Mouse (Mus musculus) heart, adult 11 months (tissue): Measurements from ENCODE around the gene Ckap2l.
A peak's percentile ranks its signal among the peaks of the same experiment; 100 is the strongest.

Experiments used
- DNase-seq: peaks from one replicate; pipeline ENCODE4 v3.0.0; 2022

Gene Ckap2l

GRCm38 (mm10) chr2:129233803-129234477 is 63.1 kb downstream of the Ckap2l start:
- no peak for DNase-seq

- peak; percentile 36 for DNase-seq
Observed at GRCm38 (mm10) chr2:129233218-129233617, 63.8 kb downstream of the Ckap2l start.

- DNase-seq = peak; percentile 89
Observed at GRCm38 (mm10) chr2:129232484-129232883, 64.5 kb downstream of the Ckap2l start.

GRCm38 (mm10) chr2:129232023-129232422 is 65.0 kb downstream of the Ckap2l start:
- DNase-seq = peak; percentile 57

- DNase-seq = peak; percentile 52
Observed at GRCm38 (mm10) chr2:129229316-129229715, 67.7 kb downstream of the Ckap2l start.

- peak; percentile 61 for DNase-seq
Observed at GRCm38 (mm10) chr2:129228571-129228970, 68.4 kb downstream of the Ckap2l start.

- peak; percentile 41 for DNase-seq
Observed at GRCm38 (mm10) chr2:129227709-129228108, 69.3 kb downstream of the Ckap2l start.

- peak; percentile 73 for DNase-seq
Observed at GRCm38 (mm10) chr2:129227011-129227529, 69.9 kb downstream of the Ckap2l start.

GRCm38 (mm10) chr2:129226296-129226851 is 70.6 kb downstream of the Ckap2l start:
- peak; percentile 68 for DNase-seq

GRCm38 (mm10) chr2:129225251-129225819 is 71.7 kb downstream of the Ckap2l start:
- DNase-seq = peak; percentile 78

- DNase-seq = no peak
Observed at GRCm38 (mm10) chr2:129224178-129224577, 72.8 kb downstream of the Ckap2l start.

GRCm38 (mm10) chr2:129221097-129221632 is 75.8 kb downstream of the Ckap2l start:
- peak; percentile 80 for DNase-seq

GRCm38 (mm10) chr2:129218537-129219105 is 78.4 kb downstream of the Ckap2l start:
- peak; percentile 48 for DNase-seq
